Mouse (Mus musculus): ENCODE measurements around the gene Mfsd12.

Mfsd12 gene

GRCm38 (mm10) chr10:81356352-81356990 is 820 bp upstream of the Mfsd12 start:
- H3K27me3 ChIP-seq (ENCODE audit: control insufficient read depth, insufficient read depth, low read length, poor library complexity, severe bottlenecking): no peaks in the 10 kb centered on the region
- DNase-seq (ENCODE audit: low read depth, low spot score): peak; percentile 80
- no peaks in the 10 kb centered on the region for H3K36me3 ChIP-seq (ENCODE audit: control insufficient read depth, insufficient read depth, low read length, poor library complexity, severe bottlenecking)

- no peak for DNase-seq (ENCODE audit: low read depth, low spot score)
- H3K36me3 ChIP-seq (ENCODE audit: control insufficient read depth, insufficient read depth, low read length, poor library complexity, severe bottlenecking): no peaks in the 10 kb centered on the region
These were observed 918 bp downstream of the Mfsd12 start for GRCm38 (mm10) chr10:81358209-81358608.

GRCm38 (mm10) chr10:81358841-81359240 is 1.6 kb downstream of the Mfsd12 start:
- DNase-seq (ENCODE audit: low read depth, low spot score): peak; percentile 35
- H3K27me3 ChIP-seq (ENCODE audit: control insufficient read depth, insufficient read depth, low read length, poor library complexity, severe bottlenecking): no peaks in the 10 kb centered on the region
- no peaks in the 10 kb centered on the region for H3K36me3 ChIP-seq (ENCODE audit: control insufficient read depth, insufficient read depth, low read length, poor library complexity, severe bottlenecking)

More at GRCm38 (mm10) chr10:81358209-81358608, 918 bp downstream of the Mfsd12 start:
- no peaks in the 10 kb centered on the region for H3K27me3 ChIP-seq (ENCODE audit: control insufficient read depth, insufficient read depth, low read length, poor library complexity, severe bottlenecking)

GRCm38 (mm10) chr10:81360721-81361120 is 3.4 kb downstream of the Mfsd12 start:
- H3K27me3 ChIP-seq (ENCODE audit: control insufficient read depth, insufficient read depth, low read length, poor library complexity, severe bottlenecking): no peaks in the 10 kb centered on the region
- no peak for DNase-seq (ENCODE audit: low read depth, low spot score)
- no peaks in the 10 kb centered on the region for H3K36me3 ChIP-seq (ENCODE audit: control insufficient read depth, insufficient read depth, low read length, poor library complexity, severe bottlenecking)

GRCm38 (mm10) chr10:81362336-81362949 is 5.2 kb downstream of the Mfsd12 start:
- H3K27me3 ChIP-seq (ENCODE audit: control insufficient read depth, insufficient read depth, low read length, poor library complexity, severe bottlenecking): no peaks in the 10 kb centered on the region
- peaks cover 5% of the 10 kb centered on the region for H3K36me3 ChIP-seq (ENCODE audit: control insufficient read depth, insufficient read depth, low read length, poor library complexity, severe bottlenecking)
- DNase-seq (ENCODE audit: low read depth, low spot score): no peak

- no peaks in the 10 kb centered on the region for H3K27me3 ChIP-seq (ENCODE audit: control insufficient read depth, insufficient read depth, low read length, poor library complexity, severe bottlenecking)
These were observed 6.4 kb downstream of the Mfsd12 start for GRCm38 (mm10) chr10:81363436-81364346.

GRCm38 (mm10) chr10:81364666-81365065 is 7.4 kb downstream of the Mfsd12 start:
- DNase-seq (ENCODE audit: low read depth, low spot score): no peak
- no peaks in the 10 kb centered on the region for H3K27me3 ChIP-seq (ENCODE audit: control insufficient read depth, insufficient read depth, low read length, poor library complexity, severe bottlenecking)
- H3K36me3 ChIP-seq (ENCODE audit: control insufficient read depth, insufficient read depth, low read length, poor library complexity, severe bottlenecking): peaks cover 7% of the 10 kb centered on the region

More at GRCm38 (mm10) chr10:81363436-81364346, 6.4 kb downstream of the Mfsd12 start:
- H3K36me3 ChIP-seq (ENCODE audit: control insufficient read depth, insufficient read depth, low read length, poor library complexity, severe bottlenecking): peaks cover 7% of the 10 kb centered on the region
- no peak for DNase-seq (ENCODE audit: low read depth, low spot score)

- peaks cover 7% of the 10 kb centered on the region for H3K36me3 ChIP-seq (ENCODE audit: control insufficient read depth, insufficient read depth, low read length, poor library complexity, severe bottlenecking)
- DNase-seq (ENCODE audit: low read depth, low spot score): no peak
These were observed 7.8 kb downstream of the Mfsd12 start for GRCm38 (mm10) chr10:81365073-81365472.

GRCm38 (mm10) chr10:81365672-81366476 is 8.6 kb downstream of the Mfsd12 start, which contains the start of gene 4930404N11Rik:
Gene 4930404N11Rik, minus strand, starts transcription at chr10:81365816.
- peaks cover 7% of the 10 kb centered on the region for H3K36me3 ChIP-seq (ENCODE audit: control insufficient read depth, insufficient read depth, low read length, poor library complexity, severe bottlenecking)
- DNase-seq (ENCODE audit: low read depth, low spot score): no peak
- H3K27me3 ChIP-seq (ENCODE audit: control insufficient read depth, insufficient read depth, low read length, poor library complexity, severe bottlenecking): no peaks in the 10 kb centered on the region

More at GRCm38 (mm10) chr10:81365073-81365472, 7.8 kb downstream of the Mfsd12 start:
- no peaks in the 10 kb centered on the region for H3K27me3 ChIP-seq (ENCODE audit: control insufficient read depth, insufficient read depth, low read length, poor library complexity, severe bottlenecking)

- no peaks in the 10 kb centered on the region for H3K27me3 ChIP-seq (ENCODE audit: control insufficient read depth, insufficient read depth, low read length, poor library complexity, severe bottlenecking)
These were observed 9.4 kb downstream of the Mfsd12 start for GRCm38 (mm10) chr10:81366477-81367206.

GRCm38 (mm10) chr10:81367207-81367495 is 9.9 kb downstream of the Mfsd12 start:
- no peak for DNase-seq (ENCODE audit: low read depth, low spot score)

More at GRCm38 (mm10) chr10:81366477-81367206, 9.4 kb downstream of the Mfsd12 start:
- H3K36me3 ChIP-seq (ENCODE audit: control insufficient read depth, insufficient read depth, low read length, poor library complexity, severe bottlenecking): peaks cover 7% of the 10 kb centered on the region
- no peak for DNase-seq (ENCODE audit: low read depth, low spot score)

GRCm38 (mm10) chr10:81375322-81375721 is 18.0 kb downstream of the Mfsd12 start:
- Histone ChIP-seq H3K27me3 (ENCODE audit: control insufficient read depth, insufficient read depth, low read length, poor library complexity, severe bottlenecking) (no peaks in the 10 kb centered on the region), H3K36me3 (ENCODE audit: control insufficient read depth, insufficient read depth, low read length, poor library complexity, severe bottlenecking) (peaks cover 2% of the 10 kb centered on the region; the same call in 1 of the 2 replicates)
- DNase-seq (ENCODE audit: low read depth, low spot score): no peak

More at GRCm38 (mm10) chr10:81367207-81367495, 9.9 kb downstream of the Mfsd12 start:
- Histone ChIP-seq H3K36me3 (ENCODE audit: control insufficient read depth, insufficient read depth, low read length, poor library complexity, severe bottlenecking) (peaks cover 7% of the 10 kb centered on the region), H3K27me3 (ENCODE audit: control insufficient read depth, insufficient read depth, low read length, poor library complexity, severe bottlenecking) (no peaks in the 10 kb centered on the region)

- no peak for DNase-seq (ENCODE audit: low read depth, low spot score)
- Histone ChIP-seq H3K36me3 (ENCODE audit: control insufficient read depth, insufficient read depth, low read length, poor library complexity, severe bottlenecking) (0 out of 2 replicates have a peak, but pooled peaks cover 2% of the 10 kb centered on the region), H3K27me3 (ENCODE audit: control insufficient read depth, insufficient read depth, low read length, poor library complexity, severe bottlenecking) (no peaks in the 10 kb centered on the region)
These were observed 19.5 kb downstream of the Mfsd12 start for GRCm38 (mm10) chr10:81376561-81377361.
